ENCODE assay signal across 14 mouse cellular contexts in the genomic region with DNA sequence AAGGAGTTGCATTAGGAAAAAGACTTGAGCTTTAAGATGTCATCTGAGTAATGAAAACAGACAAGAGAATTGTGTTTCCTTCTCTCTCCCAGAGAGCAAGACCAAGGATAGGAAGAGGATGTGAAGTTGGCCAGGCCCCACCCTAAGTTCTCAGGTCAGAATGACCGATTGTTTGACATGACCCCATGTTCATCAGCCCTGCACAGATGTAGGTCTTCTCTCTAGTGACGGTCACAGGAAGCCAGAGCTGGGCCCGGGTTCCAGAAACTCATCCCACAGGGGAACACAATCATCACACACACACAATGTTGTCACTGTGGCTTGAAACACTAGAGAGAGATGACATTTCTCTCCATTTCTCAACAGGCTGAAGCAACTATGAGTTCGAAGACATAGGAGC. TPM values are rescaled to one million over a fixed set of nuclear protein-coding genes. Genes with fewer than 3 reads are reported as not detected.
"Had no signal": no experiment of that assay in that cellular context is flagged by ENCODE, and none has a peak within 500 bp of the region (broad histone marks: within the 10 kb centered on the region; RNA-seq: fewer than 3 reads in every experiment).

No protein-coding gene starts in this region.

- H3K9ac ChIP-seq: limb, embryonic 13.5 days; liver, embryonic 14.5 days; lung, embryonic 14.5 days; midbrain, embryonic 15.5 days; neural tube, embryonic 12.5 days had no signal

- H3K4me2 ChIP-seq: limb, embryonic 13.5 days; lung, embryonic 14.5 days; midbrain, embryonic 11.5 days; midbrain, embryonic 15.5 days; neural tube, embryonic 12.5 days had no signal

- H3K4me1 ChIP-seq: midbrain, embryonic 15.5 days had no signal

- H3K9me3 ChIP-seq: limb, embryonic 13.5 days; midbrain, embryonic 15.5 days; neural tube, embryonic 12.5 days had no signal

- DNase-seq: kidney, adult 18-20 months; kidney, postnatal 14 days; left cerebral cortex, postnatal 4 days; lung, embryonic 14.5 days; thymus, postnatal 4 days had no signal

- H3K4me3 ChIP-seq: limb, embryonic 13.5 days; megakaryocyte, embryonic 14.5 days; midbrain, embryonic 15.5 days; neural tube, embryonic 12.5 days had no signal

- H3K27ac ChIP-seq: limb, embryonic 13.5 days; liver, embryonic 14.5 days; macrophage; midbrain, embryonic 15.5 days; neural tube, embryonic 12.5 days; stomach, postnatal 0 days had no signal

- H3K36me3 ChIP-seq: midbrain, embryonic 15.5 days; neural tube, embryonic 12.5 days had no signal

- H3K27me3 ChIP-seq: limb, embryonic 13.5 days; midbrain, embryonic 15.5 days; neural tube, embryonic 12.5 days had no signal

- ATAC-seq: midbrain, embryonic 15.5 days had no signal

RNA-seq across cellular contexts. Expression of a gene that starts 27.2 kb away (rescaled TPM):
- total RNA-seq: neutrophil, adult 5-6 weeks had no signal

RNA-seq across cellular contexts. Expression of a gene that starts 27.2 kb away (rescaled TPM):
- total RNA-seq: neutrophil, adult 5-6 weeks had no signal
